Mouse (Mus musculus): ENCODE data around the gene Afmid.
A peak's percentile ranks its signal among the peaks of the same experiment; 100 is the strongest.

GRCm38 (mm10) chr11:117810401-117811046 lies 15.2 kb upstream of the Afmid start:
- TF ChIP-seq CTCF (IDR thresholded peaks at IDR 0.05; ENCODE audit: low read depth) (peak; percentile 75), EP300 (IDR thresholded peaks at IDR 0.05; ENCODE audit: low read depth) (no peak)

All from liver, postnatal 0 days (tissue).